Mouse (Mus musculus) brown adipose tissue, adult 24 weeks (tissue): ENCODE measurements around the gene Myadm. TPM values are rescaled to one million over a fixed set of nuclear protein-coding genes. Genes with fewer than 3 reads are reported as not detected.
A peak's percentile ranks its signal among the peaks of the same experiment; 100 is the strongest.

Experiments
- H3K27ac ChIP-seq: fragments of 200-500 bp; replicated peaks from 2 replicates; pipeline ENCODE4 v1.5.1; 2012; ENCODE audit warnings: low read depth, mild to moderate bottlenecking, low read length
- H3K4me1 ChIP-seq: fragments of 200-500 bp; 2 replicates; pipeline ENCODE4 v1.6.1; 2012; ENCODE audit warnings: low read length, mixed read lengths; ENCODE audit not compliant: control insufficient read depth, insufficient read depth, insufficient read length
- H3K4me3 ChIP-seq: fragments of 200-500 bp; 2 replicates; pipeline ENCODE4 v1.5.1; 2012; ENCODE audit warnings: low read depth, mild to moderate bottlenecking, low read length, moderate library complexity; ENCODE audit not compliant: insufficient read depth
- polyA plus RNA-seq: library from polyadenylated mRNA; stranded (reverse); fragments of >200 nt; gene quantifications from 2 replicates; pipeline ENCODE4 v1.2.4, GENCODE M21; 2012; ENCODE audit not compliant: missing spikeins, insufficient read depth, insufficient read length

The Myadm gene
- polyA plus RNA-seq, 1 experiment: 52.3 TPM

DNA sequence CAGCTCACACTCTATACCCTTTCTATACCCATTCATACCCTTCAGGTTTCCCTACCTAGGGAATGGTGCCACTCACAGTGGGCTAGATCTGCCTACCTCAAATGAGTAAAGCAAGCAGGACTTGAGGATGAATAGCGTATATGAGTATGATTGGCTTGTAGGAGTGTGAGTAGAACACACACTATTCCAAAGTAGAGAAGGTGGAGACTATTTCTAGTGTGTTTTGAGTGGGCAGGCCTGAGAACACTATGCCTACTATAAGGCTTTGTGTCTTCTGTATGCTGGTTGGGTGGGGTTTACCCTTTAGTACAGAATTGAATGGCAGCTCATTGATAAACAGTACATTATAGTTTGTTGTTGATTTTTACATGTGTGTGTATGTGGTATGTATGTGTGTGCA is 34.9 kb downstream of the Myadm start:
- Histone ChIP-seq H3K4me1 (no peaks in the 10 kb centered on the region), H3K27ac (no peak overlapping the region), H3K4me3 (no peak overlapping the region)

DNA sequence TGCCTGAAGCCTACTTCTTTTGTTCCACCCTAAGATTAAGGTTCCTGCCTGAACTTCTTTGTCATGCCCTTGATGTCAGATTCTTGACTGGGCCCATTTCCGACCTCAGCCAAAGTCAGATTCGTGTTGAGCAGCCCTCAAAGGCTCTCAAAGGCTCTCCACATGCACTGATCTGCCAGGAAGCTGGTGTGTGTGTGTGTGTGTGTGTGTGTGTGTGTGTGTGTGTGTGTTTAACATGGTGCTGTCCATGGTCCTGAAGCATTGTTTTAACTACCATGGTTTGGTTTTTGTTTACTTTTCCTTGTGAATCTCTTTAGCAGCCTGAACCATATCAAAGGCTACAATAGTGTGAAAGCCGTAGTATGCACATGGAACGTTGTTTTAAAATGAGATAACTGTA is 39.1 kb downstream of the Myadm start:
- Histone ChIP-seq H3K4me3 (no peak overlapping the region), H3K4me1 (no peaks in the 10 kb centered on the region), H3K27ac (no peak overlapping the region)

DNA sequence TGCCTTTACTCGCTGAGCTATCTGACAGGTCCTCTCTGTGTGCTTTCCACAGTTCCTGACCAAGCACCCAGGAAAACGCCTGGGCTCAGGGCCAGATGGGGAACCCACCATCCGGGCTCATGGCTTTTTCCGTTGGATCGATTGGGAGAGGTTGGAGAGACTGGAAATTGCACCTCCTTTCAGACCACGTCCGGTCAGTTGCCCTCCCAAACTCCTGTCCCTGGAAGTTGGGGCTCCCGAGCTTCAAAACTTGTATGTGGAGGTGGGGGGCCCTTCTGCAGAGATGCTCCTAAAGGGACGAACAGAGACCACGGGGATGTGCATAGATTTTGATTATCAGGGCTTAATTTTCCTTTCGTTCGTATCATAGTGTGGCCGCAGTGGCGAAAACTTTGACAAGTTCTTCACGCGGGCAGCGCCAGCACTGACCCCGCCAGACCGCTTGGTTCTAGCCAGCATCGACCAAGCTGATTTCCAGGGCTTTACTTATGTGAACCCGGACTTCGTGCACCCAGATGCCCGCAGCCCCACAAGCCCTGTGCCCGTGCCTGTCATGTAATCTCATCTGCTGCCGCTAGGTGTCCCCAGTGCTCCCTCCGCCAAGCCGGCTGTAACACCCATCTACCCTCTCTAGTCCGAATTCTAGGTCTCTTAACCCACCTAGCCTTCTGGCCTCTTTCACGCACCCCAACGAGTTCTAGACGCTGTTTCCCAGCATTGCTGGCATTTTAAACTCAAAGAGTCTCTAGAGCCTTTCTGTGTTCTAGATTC is 41.1 kb downstream of the Myadm start:
- Histone ChIP-seq H3K27ac (no peak overlapping the region), H3K4me1 (no peaks in the 10 kb centered on the region), H3K4me3 (no peak overlapping the region)

DNA sequence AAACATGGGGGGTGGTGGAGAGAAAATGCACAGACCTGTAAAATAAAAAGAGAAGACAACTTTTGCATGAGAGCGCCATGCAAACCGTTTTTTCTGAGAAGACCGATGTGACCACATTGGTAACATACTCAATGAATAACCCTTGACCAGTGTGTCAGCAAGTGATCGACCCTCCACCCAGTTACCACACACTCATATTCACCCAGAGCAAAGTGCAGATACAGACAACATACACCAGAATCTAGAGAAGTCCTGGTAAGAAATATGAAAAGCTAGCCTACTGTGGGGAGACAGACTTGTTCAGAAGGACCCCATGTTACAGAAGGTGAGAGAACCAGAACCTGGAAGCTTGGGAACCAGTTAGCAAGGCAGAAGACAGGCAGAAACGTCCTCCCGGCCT is 42.3 kb downstream of the Myadm start:
- H3K27ac ChIP-seq: no peak overlapping the region
- H3K4me1 ChIP-seq: no peaks in the 10 kb centered on the region
- peak overlapping the region; percentile 54; the same call in 1 of the 2 replicates for H3K4me3 ChIP-seq

DNA sequence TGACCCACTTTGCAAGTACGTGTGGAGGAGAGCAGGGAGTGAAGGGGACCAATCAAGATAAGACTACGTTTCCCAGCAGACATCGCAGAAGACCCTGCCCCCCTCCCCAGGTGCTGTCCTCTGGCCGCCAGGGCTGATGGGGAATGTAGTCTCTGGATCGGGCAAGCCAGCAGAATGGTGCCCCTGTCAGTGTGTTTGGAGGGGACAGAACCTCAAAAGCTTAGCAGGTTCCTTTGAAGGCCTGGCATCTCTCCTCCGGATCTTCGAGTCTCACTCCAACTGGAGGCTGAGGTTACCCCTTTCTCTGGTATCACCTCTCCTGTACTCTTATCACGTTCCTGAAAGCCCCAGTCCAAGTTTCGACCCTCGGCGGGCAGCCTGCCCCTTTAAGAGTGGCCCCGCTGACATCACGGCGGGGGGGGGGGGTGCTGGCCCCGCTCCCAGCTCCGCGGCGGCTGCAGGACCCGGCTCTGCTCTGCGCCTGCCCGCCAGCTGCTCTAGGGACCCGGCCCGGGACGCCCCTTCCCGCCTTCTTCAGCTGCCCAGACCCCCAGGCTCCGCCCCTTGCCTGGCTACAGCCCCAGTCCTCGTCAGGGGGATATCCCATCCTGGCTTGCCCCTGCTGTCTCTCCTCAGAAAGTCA is 42.8 kb downstream of the Myadm start:
- Histone ChIP-seq H3K4me3 (peak overlapping the region; percentile 54), H3K27ac (no peak overlapping the region), H3K4me1 (no peaks in the 10 kb centered on the region)

DNA sequence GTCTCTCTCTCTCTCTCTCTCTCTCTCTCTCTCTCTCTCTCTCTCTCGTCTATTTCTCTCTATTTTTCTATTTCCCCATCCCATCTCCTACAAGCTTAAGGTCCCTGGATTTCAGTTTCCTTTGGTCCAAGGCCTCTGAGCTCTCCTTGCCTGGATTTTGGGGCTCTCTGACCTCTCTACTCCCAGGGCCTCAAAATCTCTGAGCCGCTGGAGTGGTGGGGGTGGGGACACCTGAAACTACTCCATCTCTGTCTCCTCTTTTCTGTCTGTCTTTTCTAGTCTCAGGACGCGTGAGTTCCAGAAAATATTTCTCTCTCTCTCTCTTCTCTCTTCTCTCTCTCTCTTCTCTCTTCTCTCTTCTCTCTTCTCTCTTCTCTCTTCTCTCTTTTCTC is 43.3 kb downstream of the Myadm start:
- Histone ChIP-seq H3K4me1 (no peaks in the 10 kb centered on the region), H3K4me3 (peak overlapping the region; percentile 54), H3K27ac (no peak overlapping the region)

DNA sequence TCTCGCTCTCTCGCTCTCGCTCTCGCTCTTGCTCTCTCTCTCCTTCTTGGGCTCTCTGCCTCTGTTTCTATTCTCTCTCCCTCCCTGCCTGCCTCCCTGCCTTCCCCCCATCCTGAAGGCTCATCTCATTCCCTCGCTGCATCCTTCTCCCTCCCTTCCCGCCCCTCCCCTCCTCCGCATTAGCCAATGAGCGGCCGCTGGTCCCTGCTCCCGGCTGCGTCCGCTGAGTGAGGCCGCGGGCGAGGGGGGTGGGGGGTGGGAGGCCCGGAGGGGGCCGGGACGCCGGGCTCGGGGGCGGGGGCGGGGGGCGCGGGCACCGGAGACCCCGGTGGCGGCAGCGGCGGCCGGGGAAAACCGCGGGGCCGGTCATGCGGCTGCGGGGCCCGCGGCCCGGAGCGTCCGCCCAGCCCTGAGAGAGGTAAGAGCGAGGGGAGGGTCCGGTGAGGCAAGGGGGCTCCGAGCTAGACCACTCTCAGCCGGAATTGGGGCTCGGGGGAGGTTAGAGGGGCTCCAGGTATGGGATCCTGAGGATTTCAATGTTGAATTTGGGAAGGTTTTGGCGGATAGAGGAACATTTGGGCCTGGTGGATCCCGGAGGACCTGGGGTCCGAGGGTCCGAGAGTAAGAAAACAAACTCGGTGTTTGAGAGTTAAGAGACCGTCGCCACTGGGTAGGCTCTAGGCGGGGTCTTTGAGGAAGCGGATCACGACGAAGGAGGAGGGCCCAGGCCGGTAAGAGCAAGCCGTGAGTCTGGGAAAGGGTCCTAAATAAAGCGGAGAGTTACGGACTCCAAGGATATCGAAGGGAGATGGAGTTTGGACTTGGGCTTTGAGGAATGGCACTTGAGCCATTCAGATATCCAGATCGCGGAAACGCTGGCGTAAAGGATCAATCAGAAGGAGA is 44.0 kb downstream of the Myadm start, which contains the start of gene Cacng7:
Gene Cacng7 (plus strand): TSS at position 337 of the 903 bp plus-strand sequence.
- H3K4me3 ChIP-seq: peak within 1 kb of the TSS; percentile 54
- no peak within 1 kb of the TSS for H3K27ac ChIP-seq
- no peaks in the 10 kb centered on the region for H3K4me1 ChIP-seq

DNA sequence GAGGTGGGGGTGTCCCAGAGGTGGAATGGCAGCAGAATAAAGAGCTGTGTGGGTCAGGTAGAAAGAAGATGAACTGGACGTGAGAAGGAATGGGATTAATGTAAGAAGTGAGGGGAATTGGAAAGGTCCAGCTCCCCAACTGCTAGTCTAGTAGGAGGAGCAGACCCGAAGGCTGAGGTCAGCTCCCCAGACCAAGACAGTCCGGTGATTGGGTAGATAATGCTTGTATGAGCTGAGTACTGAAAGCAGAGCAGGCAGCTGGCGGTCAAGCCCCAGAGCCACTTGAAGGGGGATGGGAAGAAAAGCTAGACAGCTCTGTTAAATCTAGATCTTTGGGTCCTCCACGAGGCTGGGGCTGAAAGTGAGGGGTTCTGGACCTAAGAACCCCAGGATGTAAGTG is 44.7 kb downstream of the Myadm start:
- Histone ChIP-seq H3K27ac (no peak overlapping the region), H3K4me3 (peak overlapping the region; percentile 14; the same call in 1 of the 2 replicates), H3K4me1 (no peaks in the 10 kb centered on the region)

DNA sequence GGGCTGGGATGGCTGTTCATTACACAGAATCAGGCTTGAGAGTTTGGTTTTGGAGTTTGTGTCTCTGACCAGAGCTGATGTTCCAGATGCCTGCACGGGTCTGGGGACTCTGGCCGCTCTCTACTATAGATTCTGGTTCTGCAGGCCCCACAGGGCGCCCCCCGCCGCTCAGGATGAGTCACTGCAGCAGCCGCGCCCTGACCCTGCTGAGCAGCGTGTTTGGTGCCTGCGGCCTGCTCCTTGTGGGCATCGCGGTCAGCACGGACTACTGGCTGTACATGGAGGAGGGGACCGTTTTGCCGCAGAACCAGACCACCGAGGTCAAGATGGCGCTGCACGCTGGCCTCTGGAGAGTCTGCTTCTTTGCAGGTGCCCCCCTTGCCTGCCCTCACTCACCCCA is 47.5 kb downstream of the Myadm start:
- H3K27ac ChIP-seq: no peak overlapping the region
- no peaks in the 10 kb centered on the region for H3K4me1 ChIP-seq
- H3K4me3 ChIP-seq: no peak overlapping the region

DNA sequence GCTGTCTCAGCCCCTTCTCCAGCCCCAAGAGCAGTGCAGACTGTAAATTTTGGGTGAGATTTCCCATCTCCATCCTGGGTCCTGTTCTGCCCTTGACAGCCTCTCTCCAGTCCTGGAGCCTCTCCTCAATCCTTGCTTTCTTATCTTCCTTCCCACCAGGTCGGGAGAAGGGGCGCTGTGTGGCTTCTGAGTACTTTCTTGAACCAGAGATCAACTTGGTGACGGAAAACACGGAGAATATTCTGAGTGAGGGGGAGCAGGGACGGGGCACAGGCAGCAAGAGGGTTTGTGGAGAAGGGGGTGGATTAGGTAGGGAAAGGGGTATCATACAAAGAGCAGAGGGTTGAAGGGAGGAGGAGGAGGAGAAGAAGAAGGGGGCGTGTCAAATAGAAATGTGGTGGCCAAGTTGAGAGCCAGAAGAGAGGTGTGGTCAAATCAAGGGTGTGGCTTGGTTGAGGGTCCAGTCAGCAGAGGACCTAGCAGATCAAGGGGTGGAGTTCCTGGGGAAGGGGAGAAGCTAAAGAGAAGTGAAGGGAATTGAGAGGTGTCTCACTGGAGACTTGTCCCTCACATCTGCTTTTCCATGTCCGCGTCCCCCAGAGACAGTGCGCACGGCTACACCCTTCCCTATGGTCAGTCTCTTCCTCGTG is 49.5 kb downstream of the Myadm start:
- Histone ChIP-seq H3K4me3 (no peak overlapping the region), H3K4me1 (no peaks in the 10 kb centered on the region), H3K27ac (no peak overlapping the region)

DNA sequence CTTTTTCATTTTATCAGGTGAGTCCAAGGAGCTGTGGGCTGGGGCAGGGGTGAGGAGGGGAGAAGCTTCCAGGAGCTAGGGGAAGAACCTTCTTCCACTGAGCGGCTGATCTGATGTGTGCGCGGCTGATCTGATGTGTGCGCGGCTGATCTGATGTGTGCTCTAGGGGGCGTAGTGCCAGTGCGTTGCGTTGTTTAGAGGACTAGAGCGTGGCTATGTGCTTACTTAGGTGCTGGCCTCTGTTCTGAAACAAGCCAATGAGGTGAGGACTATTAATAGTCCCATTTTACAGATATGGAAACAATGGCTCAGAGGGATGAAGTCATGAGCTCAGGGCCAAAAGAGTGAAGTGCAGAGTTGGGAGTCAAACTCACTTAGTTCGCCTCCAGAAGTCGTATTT is 50.1 kb downstream of the Myadm start:
- no peaks in the 10 kb centered on the region for H3K4me1 ChIP-seq
- H3K4me3 ChIP-seq: no peak overlapping the region
- no peak overlapping the region for H3K27ac ChIP-seq

DNA sequence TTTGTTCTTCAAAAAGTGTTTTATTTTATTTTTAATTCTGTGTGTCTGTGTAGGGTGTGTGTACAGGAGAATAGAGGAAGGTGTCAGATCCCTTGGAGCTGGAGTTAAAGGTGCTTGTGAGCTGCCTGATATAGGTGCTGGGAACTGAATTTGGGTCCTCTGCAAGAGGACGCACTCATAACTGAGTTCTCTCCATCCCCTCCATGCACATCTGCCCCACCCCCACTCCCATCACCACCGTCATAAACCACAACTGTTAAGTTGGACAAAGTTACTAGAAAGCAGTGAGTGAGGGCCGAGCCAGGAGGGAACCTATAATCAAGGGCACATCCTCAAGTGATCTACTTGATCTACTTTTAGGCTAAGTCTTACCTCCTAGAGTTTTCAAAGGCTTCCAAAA is 55.0 kb downstream of the Myadm start:
- Histone ChIP-seq H3K4me1 (no peaks in the 10 kb centered on the region), H3K4me3 (no peak overlapping the region), H3K27ac (no peak overlapping the region)

DNA sequence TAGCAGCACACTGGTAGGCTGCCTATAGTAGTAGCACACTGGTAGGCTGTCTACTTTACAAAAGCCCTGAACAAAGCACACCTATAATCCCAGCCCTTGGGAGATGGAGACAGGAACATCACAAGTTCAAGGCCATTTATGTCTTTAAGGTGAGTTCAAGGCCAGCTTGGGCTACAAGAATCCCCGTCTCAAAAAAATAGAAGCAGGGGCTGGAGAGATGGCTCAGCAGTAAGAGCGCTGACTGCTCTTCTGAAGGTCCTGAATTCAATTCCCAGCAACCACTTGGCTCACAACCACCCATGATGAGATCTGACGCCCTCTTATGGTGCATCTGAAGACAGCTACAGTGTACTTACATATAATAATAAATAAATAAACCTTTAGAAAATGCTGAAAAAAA is 56.4 kb downstream of the Myadm start:
- Histone ChIP-seq H3K4me3 (no peak overlapping the region), H3K27ac (no peak overlapping the region), H3K4me1 (no peaks in the 10 kb centered on the region)

DNA sequence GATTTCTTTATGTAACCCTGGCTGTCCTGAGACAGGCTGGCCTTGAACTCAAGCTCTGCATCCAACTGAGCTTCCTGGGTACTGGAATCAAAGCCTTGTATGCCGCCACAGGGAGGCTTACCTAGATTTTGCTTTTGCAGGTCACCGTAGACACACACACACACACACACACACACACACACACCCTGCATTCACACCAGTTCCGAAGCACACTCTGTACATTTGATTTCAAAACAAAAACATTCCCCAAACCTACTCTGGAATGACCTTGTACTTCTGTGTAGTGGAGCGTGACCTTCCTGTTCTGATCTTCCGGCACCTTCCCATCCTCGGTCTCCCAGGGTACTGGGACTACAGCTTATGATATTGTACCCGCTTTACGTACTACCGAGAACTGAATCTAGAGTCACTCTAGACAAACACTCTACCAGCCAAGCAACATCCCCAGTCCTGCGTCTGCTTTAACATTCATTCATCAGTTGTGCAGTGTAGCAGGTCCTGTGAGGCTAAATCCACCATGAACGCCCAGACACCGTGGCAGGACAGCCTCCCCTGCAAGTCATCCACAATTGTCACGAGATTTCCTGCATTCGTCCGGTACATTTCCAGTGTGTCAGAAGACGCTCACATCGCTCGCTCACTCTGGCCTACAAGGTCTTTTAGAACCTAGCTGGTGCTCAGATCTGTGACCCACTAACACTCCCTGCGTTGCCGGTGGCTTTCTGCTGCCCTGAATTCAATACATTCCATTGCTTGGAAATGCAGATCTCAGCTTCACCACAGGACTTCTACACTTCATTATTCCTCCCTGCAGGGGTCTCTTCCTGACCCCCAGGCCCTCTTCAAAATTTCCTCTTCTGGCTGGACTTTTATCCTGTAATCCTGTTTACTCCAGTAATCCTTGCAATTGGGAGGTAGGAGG is 58.7 kb downstream of the Myadm start:
- H3K4me3 ChIP-seq: no peak overlapping the region
- H3K4me1 ChIP-seq: no peaks in the 10 kb centered on the region
- H3K27ac ChIP-seq: no peak overlapping the region
